Mouse (Mus musculus) embryonic facial prominence, embryonic 10.5 days (tissue): ENCODE results near the gene Atp10b. TPM values are rescaled to one million over a fixed set of nuclear protein-coding genes. Genes with fewer than 3 reads are reported as not detected.
"Not testable (repeated sequence)": the region's sequence is repeated elsewhere in the genome, so short reads cannot be mapped to it uniquely, and the experiment has no call there.

Experiments used
- DNase-seq: peaks from one replicate; pipeline ENCODE4 v3.0.0-alpha.2; 2017; ENCODE audit warnings: low spot score
- H3K27ac ChIP-seq: fragments of 300-500 bp; sonication (generic); replicated peaks from 2 replicates; pipeline ENCODE4 v1.5.1; 2016; ENCODE audit warnings: mild to moderate bottlenecking
- H3K27me3 ChIP-seq: fragments of 300-500 bp; sonication (generic); replicated peaks from 2 replicates; pipeline ENCODE4 v1.6.1; 2016; ENCODE audit warnings: low read depth, mild to moderate bottlenecking; ENCODE audit not compliant: poor library complexity, severe bottlenecking
- H3K36me3 ChIP-seq: fragments of 300-500 bp; sonication (generic); replicated peaks from 2 replicates; pipeline ENCODE4 v1.6.1; 2016; ENCODE audit warnings: mild to moderate bottlenecking, moderate library complexity
- H3K4me1 ChIP-seq: fragments of 300-500 bp; sonication (generic); 2 replicates; pipeline ENCODE4 v1.6.1; 2016
- H3K4me3 ChIP-seq: fragments of 300-500 bp; sonication (generic); 2 replicates; pipeline ENCODE4 v1.5.1; 2016; ENCODE audit warnings: mild to moderate bottlenecking, moderate library complexity
- H3K9me3 ChIP-seq: fragments of 300-500 bp; sonication (generic); 2 replicates; pipeline ENCODE4 v1.6.1; 2016; ENCODE audit warnings: mild to moderate bottlenecking
- WGBS: fragments of 180-500 bp; shearing (Covaris S2); methylation state at CpG from one replicate; pipeline ENCODE4 v1.1.7; 2016; 5-methylcytosine and 5-hydroxymethylcytosine counted together
- polyA plus RNA-seq: library from polyadenylated mRNA; unstranded; fragments of >200 nt; fragmentation: Nextera tagmentation; extraction: Ambion mirVana; gene quantifications from 2 replicates; pipeline ENCODE4 v1.2.1, GENCODE M21; 2016

Atp10b gene
- 0.26 and 0.36 TPM in 2 replicates for polyA plus RNA-seq

- DNase-seq, result no peak
- Histone ChIP-seq H3K9me3 (no peaks in the 10 kb centered on the region), H3K27ac (no peak within 1 kb of the TSS), H3K4me3 (no peak within 1 kb of the TSS), H3K4me1 (no peaks in the 10 kb centered on the region), H3K36me3 (no peaks in the 10 kb centered on the region), H3K27me3 (no peaks in the 10 kb centered on the region)
- 76% methylated on average over 1 of the region's 1 CpGs for WGBS
These were observed at the start of gene Atp10b for GRCm38 (mm10) chr11:43149577-43149976. Gene Atp10b (plus strand): TSS chr11:43149877.

GRCm38 (mm10) chr11:43101357-43101756, 48.3 kb upstream of the Atp10b start:
- Histone ChIP-seq H3K27ac (no peak overlapping the region), H3K36me3 (no peaks in the 10 kb centered on the region), H3K9me3 (no peaks in the 10 kb centered on the region), H3K4me1 (no peaks in the 10 kb centered on the region), H3K27me3 (no peaks in the 10 kb centered on the region), H3K4me3 (no peak overlapping the region)
- no peak for DNase-seq
- WGBS, result 82% methylated on average over 1 of the region's 1 CpGs

- H3K27me3 ChIP-seq, result no peaks in the 10 kb centered on the region
- no peaks in the 10 kb centered on the region for H3K4me1 ChIP-seq
- H3K9me3 ChIP-seq, result peaks cover 3% of the 10 kb centered on the region; the same call in 1 of the 2 replicates
- no peaks in the 10 kb centered on the region for H3K36me3 ChIP-seq
- 83% methylated on average over 4 of the region's 4 CpGs for WGBS
- H3K4me3 ChIP-seq, result no peak overlapping the region
- H3K27ac ChIP-seq, result no peak overlapping the region
- DNase-seq, result no peak
These were observed 23.7 kb upstream of the Atp10b start for GRCm38 (mm10) chr11:43125908-43126477.

- not testable (repeated sequence) for DNase-seq, H3K27me3 ChIP-seq
- WGBS, result 83% methylated on average over 12 of the region's 12 CpGs
These were observed 23.1 kb upstream of the Atp10b start for GRCm38 (mm10) chr11:43126573-43126972.

GRCm38 (mm10) chr11:43141296-43141695, 8.4 kb upstream of the Atp10b start:
- 97% methylated on average over 1 of the region's 1 CpGs for WGBS
- Histone ChIP-seq H3K36me3 (no peaks in the 10 kb centered on the region), H3K4me3 (no peak overlapping the region), H3K27ac (no peak overlapping the region), H3K9me3 (no peaks in the 10 kb centered on the region), H3K4me1 (peaks cover 7% of the 10 kb centered on the region; the same call in 1 of the 2 replicates), H3K27me3 (no peaks in the 10 kb centered on the region)
- no peak for DNase-seq

More at GRCm38 (mm10) chr11:43126573-43126972, 23.1 kb upstream of the Atp10b start:
- not testable (repeated sequence) for H3K4me1 ChIP-seq, H3K9me3 ChIP-seq, H3K4me3 ChIP-seq, H3K36me3 ChIP-seq, H3K27ac ChIP-seq

- Histone ChIP-seq H3K27ac (no peak overlapping the region), H3K4me1 (peaks cover 7% of the 10 kb centered on the region; the same call in 1 of the 2 replicates), H3K27me3 (no peaks in the 10 kb centered on the region), H3K9me3 (no peaks in the 10 kb centered on the region), H3K4me3 (no peak overlapping the region), H3K36me3 (no peaks in the 10 kb centered on the region)
- DNase-seq, result no peak
- WGBS, result 91% methylated on average over 1 of the region's 1 CpGs
These were observed 6.9 kb upstream of the Atp10b start for GRCm38 (mm10) chr11:43142811-43143210.

GRCm38 (mm10) chr11:43144178-43144577, 5.5 kb upstream of the Atp10b start:
- Histone ChIP-seq H3K27me3 (no peaks in the 10 kb centered on the region), H3K27ac (no peak overlapping the region), H3K4me1 (peaks cover 7% of the 10 kb centered on the region; the same call in 1 of the 2 replicates), H3K9me3 (no peaks in the 10 kb centered on the region), H3K4me3 (no peak overlapping the region), H3K36me3 (no peaks in the 10 kb centered on the region)
- WGBS, result 86% methylated on average over 1 of the region's 1 CpGs
- DNase-seq, result no peak

- not testable (repeated sequence) for H3K4me1 ChIP-seq, DNase-seq, H3K4me3 ChIP-seq, H3K9me3 ChIP-seq, H3K36me3 ChIP-seq, H3K27me3 ChIP-seq, H3K27ac ChIP-seq
- 77% methylated on average over 2 of the region's 2 CpGs for WGBS
These were observed 4.8 kb upstream of the Atp10b start for GRCm38 (mm10) chr11:43144882-43145281.

GRCm38 (mm10) chr11:43147380-43147779, 2.3 kb upstream of the Atp10b start:
- Histone ChIP-seq H3K36me3 (no peaks in the 10 kb centered on the region), H3K4me1 (no peaks in the 10 kb centered on the region), H3K4me3 (no peak overlapping the region), H3K27me3 (no peaks in the 10 kb centered on the region), H3K27ac (no peak overlapping the region), H3K9me3 (no peaks in the 10 kb centered on the region)
- WGBS, result 55% methylated on average over 2 of the region's 2 CpGs
- DNase-seq, result no peak

GRCm38 (mm10) chr11:43148341-43148740, 1.3 kb upstream of the Atp10b start:
- Histone ChIP-seq H3K9me3 (no peaks in the 10 kb centered on the region), H3K27ac (no peak overlapping the region), H3K4me1 (no peaks in the 10 kb centered on the region), H3K4me3 (no peak overlapping the region), H3K36me3 (no peaks in the 10 kb centered on the region), H3K27me3 (no peaks in the 10 kb centered on the region)
- no peak for DNase-seq
- WGBS, result 81% methylated on average over 1 of the region's 1 CpGs

- Histone ChIP-seq H3K4me3 (no peak overlapping the region), H3K4me1 (peaks cover 3% of the 10 kb centered on the region; the same call in 1 of the 2 replicates), H3K36me3 (no peaks in the 10 kb centered on the region), H3K9me3 (no peaks in the 10 kb centered on the region), H3K27me3 (no peaks in the 10 kb centered on the region), H3K27ac (no peak overlapping the region)
- no peak for DNase-seq
- 93% methylated on average over 1 of the region's 1 CpGs for WGBS
These were observed 5.3 kb downstream of the Atp10b start for GRCm38 (mm10) chr11:43155004-43155403.

GRCm38 (mm10) chr11:43155417-43155816, 5.7 kb downstream of the Atp10b start:
- Histone ChIP-seq H3K4me1 (peaks cover 3% of the 10 kb centered on the region; the same call in 1 of the 2 replicates), H3K36me3 (no peaks in the 10 kb centered on the region), H3K4me3 (no peak overlapping the region), H3K27ac (no peak overlapping the region), H3K9me3 (no peaks in the 10 kb centered on the region), H3K27me3 (no peaks in the 10 kb centered on the region)
- 79% methylated on average over 2 of the region's 2 CpGs for WGBS
- no peak for DNase-seq

- Histone ChIP-seq H3K27ac (no peak overlapping the region), H3K36me3 (no peaks in the 10 kb centered on the region), H3K4me3 (no peak overlapping the region), H3K27me3 (no peaks in the 10 kb centered on the region), H3K9me3 (no peaks in the 10 kb centered on the region), H3K4me1 (peaks cover 3% of the 10 kb centered on the region; the same call in 1 of the 2 replicates)
- WGBS, result 60% methylated on average over 1 of the region's 1 CpGs
- no peak for DNase-seq
These were observed 9.1 kb downstream of the Atp10b start for GRCm38 (mm10) chr11:43158814-43159213.
